Mouse (Mus musculus) gastrocnemius, postnatal 4 days (tissue): Measurements from ENCODE around the gene Cstf2. TPM values are rescaled to one million over a fixed set of nuclear protein-coding genes. Genes with fewer than 3 reads are reported as not detected.

Source experiments
- DNase-seq, 2 experiments: peaks; one replicate each; pipeline ENCODE4 v3.0.0; 2021 to 2022; ENCODE audit warnings: low spot score in 2 of 2, mixed read lengths in 2 of 2
- long read RNA-seq, 2 experiments: library from polyadenylated mRNA; stranded (forward); transcript quantifications; one replicate each; pipeline ENCODE4 v2.0.0; 2021
- microRNA-seq: library from miRNA; unstranded; fragments of <30 nt; microRNA quantifications from one replicate; pipeline ENCODE4 v1.2.0, GENCODE M21; 2021
- total RNA-seq, 2 experiments: library from RNA; stranded (reverse); gene quantifications; 2 replicates each; pipeline ENCODE4 v1.2.3; 2021

Gene Cstf2
- total RNA-seq: 10 to 100 TPM; 29.7 to 34.1 TPM
- long read RNA-seq, experiment 1, full-length matches to known transcripts: 19 of 30 reads
- long read RNA-seq, experiment 1, partial matches to known transcripts: 3 of 30 reads
- long read RNA-seq, experiment 1, other reads (novel, unspliced or antisense): 8 of 30 reads
- long read RNA-seq, experiment 2, full-length matches to known transcripts: 30 of 39 reads
- long read RNA-seq, experiment 2, partial matches to known transcripts: 0 of 39 reads
- long read RNA-seq, experiment 2, other reads (novel, unspliced or antisense): 9 of 39 reads

GRCm38 (mm10) chrX:134058987-134059712 lies at the start of gene Cstf2:
Gene Cstf2 (plus strand): TSS chrX:134059187.
- peak; percentile 83 to 92 for DNase-seq

DNA sequence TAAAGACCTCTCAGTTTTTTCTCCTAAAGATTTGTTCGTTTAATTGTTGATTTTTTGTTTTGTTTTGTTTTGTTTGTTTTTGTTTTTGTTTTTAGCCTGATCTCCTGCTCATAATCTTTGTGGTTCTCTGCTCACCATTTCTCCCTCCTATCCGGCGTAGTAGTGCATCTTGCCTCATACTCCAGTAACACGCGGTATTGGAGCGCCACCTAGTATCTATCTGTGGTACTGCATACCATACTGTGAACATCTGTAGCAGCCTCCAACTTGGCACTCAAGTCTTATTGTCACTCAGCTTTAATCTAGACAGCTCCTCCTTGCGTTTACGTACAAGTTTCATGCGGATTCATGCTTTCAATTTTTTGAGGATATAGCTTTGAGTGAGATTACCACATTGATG lies 40.0 kb upstream of the Cstf2 start:
- peak; percentile 27 to 57 for DNase-seq

GRCm38 (mm10) chrX:134020664-134021063 lies 38.3 kb upstream of the Cstf2 start:
- no peak for DNase-seq

DNA sequence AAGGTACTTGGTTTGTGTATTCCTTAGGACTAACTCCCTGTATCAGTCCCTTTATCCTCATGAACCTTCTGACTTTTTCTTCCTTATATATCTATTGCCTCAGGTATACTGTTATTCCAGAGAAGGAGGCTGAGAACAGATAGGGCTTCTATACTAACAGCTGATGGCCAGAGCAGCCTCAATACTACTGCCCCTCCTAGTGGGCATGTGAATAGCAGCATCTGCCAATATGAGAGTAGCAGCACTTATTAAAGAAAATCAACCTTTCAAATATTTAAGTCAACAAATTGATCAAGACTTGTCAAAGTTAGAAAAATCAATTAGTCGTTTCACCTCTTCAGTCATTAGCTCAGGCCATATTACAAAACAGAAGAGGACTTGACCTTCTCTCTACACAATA lies 10.0 kb upstream of the Cstf2 start:
- no peak for DNase-seq

GRCm38 (mm10) chrX:134056897-134057296 lies 2.1 kb upstream of the Cstf2 start:
- no peak for DNase-seq

GRCm38 (mm10) chrX:134058040-134058875 lies 729 bp upstream of the Cstf2 start:
- no peak for DNase-seq

DNA sequence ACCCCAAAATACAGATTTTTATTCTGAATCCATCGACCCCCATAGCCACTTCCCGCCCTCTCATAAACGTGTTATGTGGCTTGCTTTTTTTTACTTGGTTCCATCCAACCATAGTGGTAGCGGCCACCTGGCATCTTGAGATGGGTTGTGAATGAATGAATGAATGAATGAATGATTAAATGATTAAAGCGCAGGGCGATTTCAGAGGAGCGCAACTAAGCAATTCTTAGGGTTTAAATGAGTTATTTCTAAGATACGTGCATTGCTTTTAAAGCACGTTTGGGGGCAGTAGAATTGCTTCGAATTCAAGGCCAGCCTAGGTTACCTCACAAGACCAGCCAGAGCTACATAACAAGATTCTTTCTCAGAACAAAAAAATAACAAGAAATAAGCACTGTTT lies 777 bp downstream of the Cstf2 start:
- no peak for DNase-seq

- DNase-seq: no peak
These were observed 26.5 kb downstream of the Cstf2 start for GRCm38 (mm10) chrX:134085453-134085852.

DNA sequence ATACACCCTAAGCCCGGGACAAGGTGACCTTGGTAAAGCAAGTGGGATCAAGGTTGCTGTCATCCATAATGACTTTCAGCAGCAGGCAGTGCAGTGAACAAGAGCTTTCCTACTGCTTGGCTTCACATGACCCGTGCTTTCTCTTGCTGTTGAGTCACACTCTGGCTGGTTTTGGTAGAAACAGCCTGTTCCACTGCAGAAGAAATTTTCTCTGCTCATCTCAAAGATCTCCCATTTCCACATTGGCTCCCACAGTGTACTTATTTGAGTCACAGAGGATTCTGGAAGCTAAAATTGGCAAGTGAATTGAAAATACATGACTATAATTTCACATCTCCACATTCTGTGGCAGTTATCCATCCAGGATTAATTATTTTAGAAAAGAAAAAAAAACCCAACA lies 43.7 kb downstream of the Cstf2 start:
- DNase-seq: no peak

DNA sequence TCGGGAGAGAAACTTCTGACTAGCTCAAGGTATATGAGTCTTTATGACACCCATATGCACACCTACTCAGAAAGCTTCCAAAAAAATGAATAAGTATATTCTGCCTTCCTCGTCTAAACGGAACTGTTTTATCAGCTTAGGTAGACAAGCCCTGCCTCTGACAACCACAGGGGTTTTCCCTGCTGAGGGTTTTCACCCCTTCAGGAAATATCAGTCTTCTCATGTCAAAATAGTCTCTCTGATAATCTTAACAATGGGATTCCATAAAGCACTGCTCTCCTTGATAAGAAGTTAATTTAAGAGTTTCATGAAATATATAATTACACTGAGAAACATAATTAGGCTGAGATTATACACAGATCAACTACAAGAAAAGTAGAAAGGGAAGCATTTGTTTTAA lies 52.8 kb downstream of the Cstf2 start:
- DNase-seq: no peak

- no peak for DNase-seq
These were observed 57.4 kb downstream of the Cstf2 start for GRCm38 (mm10) chrX:134116417-134116816.

DNA sequence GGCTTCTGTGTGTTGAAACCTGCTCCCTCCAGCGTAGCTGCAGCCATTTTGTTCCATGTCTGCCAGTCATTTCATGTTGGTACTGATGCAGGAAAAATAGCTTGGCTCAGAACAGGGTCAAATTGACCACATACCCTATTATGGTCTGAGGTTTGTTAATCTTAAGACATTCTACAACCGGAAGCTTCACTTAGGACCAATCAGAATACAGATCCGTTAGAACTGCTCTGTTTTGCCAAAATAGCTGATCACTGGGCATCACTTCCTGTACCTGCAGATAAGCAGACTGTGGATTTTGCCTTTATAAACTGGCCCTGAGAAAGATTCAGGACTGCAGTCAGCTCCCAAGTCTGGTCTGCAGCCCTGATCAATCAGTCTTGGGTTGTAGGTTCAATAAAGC lies 69.6 kb downstream of the Cstf2 start:
- DNase-seq: no peak

DNA sequence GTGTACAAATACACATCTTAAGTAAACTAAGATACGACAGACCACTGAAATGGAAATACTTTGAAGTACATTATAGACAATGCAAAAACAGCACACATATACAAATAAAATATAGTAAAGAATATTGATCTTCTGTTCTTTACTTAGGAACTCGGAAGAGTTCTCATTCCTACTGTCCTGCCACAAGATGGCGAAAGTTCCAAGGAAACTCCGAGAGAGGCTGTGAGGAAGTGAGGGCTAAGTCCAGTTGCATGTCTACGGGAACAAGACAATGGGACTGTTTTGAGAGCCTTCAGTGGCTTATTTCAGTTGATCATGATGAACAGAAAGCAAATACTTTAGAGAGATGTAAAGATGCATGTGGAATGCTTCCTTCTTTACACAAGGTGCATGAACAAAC lies 73.3 kb downstream of the Cstf2 start:
- DNase-seq: peak in 1 of 2 experiments; percentile 6

GRCm38 (mm10) chrX:134133821-134134220 lies 74.8 kb downstream of the Cstf2 start:
- DNase-seq: no peak

Small RNAs within 50 kb of the gene (microRNA-seq; reads per million reads assigned to microRNA genes)
- not detected for gene Mir3112

Other genes with a start within 250 kb of the Cstf2 start
- 100 to 1,000 TPM; 127 to 255 TPM for gene Tnmd, start 208.2 kb upstream of the Cstf2 start, total RNA-seq
- gene Tspan6, start 160.8 kb upstream of the Cstf2 start, total RNA-seq: 10 to 100 TPM; 28.7 to 33.7 TPM
- gene Srpx2, start 150.8 kb upstream of the Cstf2 start, total RNA-seq: 10 to 100 TPM; 21.7 to 22.6 TPM
- 1 to 10 TPM; 1.1 to 1.2 TPM for gene Sytl4, start 77.4 kb upstream of the Cstf2 start, total RNA-seq
- 1 to 10 TPM in 1 of 2 experiments, under 1 TPM in 1; 0.69 to 1.5 TPM for gene Xkrx, start 102.9 kb downstream of the Cstf2 start, total RNA-seq
- not detected for gene Arl13a, start 128.3 kb downstream of the Cstf2 start, total RNA-seq
- under 1 TPM; 0.41 to 0.71 TPM for gene Nox1, start 162.8 kb downstream of the Cstf2 start, total RNA-seq
- gene Trmt2b, start 217.8 kb downstream of the Cstf2 start, total RNA-seq: 10 to 100 TPM; 10.4 to 14.3 TPM
- 1 to 10 TPM; 2.0 to 2.5 TPM for gene Tmem35a, start 236.0 kb downstream of the Cstf2 start, total RNA-seq
- gene Cenpi, start 248.9 kb downstream of the Cstf2 start, total RNA-seq: 1 to 10 TPM; 5.9 to 7.6 TPM